Mouse (Mus musculus): ENCODE data around the gene Ssxb5. TPM values are rescaled to one million over a fixed set of nuclear protein-coding genes. Genes with fewer than 3 reads are reported as not detected.

Gene Ssxb5
- polyA plus RNA-seq (2012; rRNA removed; ENCODE audit: low replicate concordance), result not detected in 2 replicates

DNA sequence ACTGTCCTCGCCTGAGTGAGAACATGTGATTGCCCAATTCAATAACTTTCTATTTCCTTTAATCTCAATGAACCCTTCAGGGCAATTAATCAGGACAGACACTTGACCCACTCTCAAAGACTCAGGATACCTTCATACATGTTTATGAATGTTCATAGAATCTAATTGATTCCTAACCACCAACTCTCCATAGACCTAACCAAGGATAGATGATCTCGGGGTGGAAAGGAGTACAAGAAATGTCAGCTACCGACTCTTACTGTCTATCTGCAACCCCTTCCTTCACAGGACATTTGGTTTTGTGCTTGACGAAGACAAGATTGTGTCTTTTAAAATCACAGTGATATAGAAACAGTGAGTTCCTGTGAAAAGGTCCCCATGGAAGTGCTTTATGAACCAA lies at the start of gene Ssxb5:
Ssxb5 (plus strand) TSS at position 301 of the 400 bp plus-strand sequence.

DNA sequence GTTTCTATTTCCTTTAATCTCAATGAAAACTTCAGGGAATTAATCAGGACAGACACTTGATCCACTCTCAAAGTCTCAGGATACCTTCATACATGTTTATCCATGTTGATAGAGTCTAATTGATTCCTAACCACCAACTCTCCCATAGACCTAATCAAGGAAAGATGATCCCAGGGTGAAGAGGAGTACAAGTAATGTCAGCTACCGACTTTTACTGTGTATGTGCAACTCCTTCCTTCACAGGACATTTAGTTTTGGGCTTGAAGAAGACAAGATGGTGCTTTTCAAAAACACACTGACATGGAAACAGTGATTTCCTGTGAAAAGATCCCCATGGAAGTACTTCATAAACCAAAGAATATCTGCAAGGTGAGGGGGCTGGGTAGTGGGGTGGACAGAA lies 40.2 kb downstream of the Ssxb5 start, which contains the start of gene Gm6592:
Gm6592 (plus strand) TSS at position 301 of the 400 bp plus-strand sequence.

Other genes with a start within 250 kb of the Ssxb5 start
- gene Ssxb3, start 211.9 kb upstream of the Ssxb5 start, polyA plus RNA-seq (2012; rRNA removed; ENCODE audit: low replicate concordance), result not detected in 2 replicates
- gene Ssxb8, start 112.8 kb upstream of the Ssxb5 start, polyA plus RNA-seq (2012; rRNA removed; ENCODE audit: low replicate concordance), result not detected in 2 replicates
- gene Ssx9, start 55.3 kb upstream of the Ssxb5 start, polyA plus RNA-seq (2012; rRNA removed; ENCODE audit: low replicate concordance), result not detected in 2 replicates
- gene Gm6592, start 40.3 kb downstream of the Ssxb5 start, polyA plus RNA-seq (2012; rRNA removed; ENCODE audit: low replicate concordance), result not detected in 2 replicates
- not detected in 2 replicates for gene Gm5751, start 70.6 kb downstream of the Ssxb5 start, polyA plus RNA-seq (2012; rRNA removed; ENCODE audit: low replicate concordance)
- gene B630019K06Rik, start 88.7 kb downstream of the Ssxb5 start, polyA plus RNA-seq (2012; rRNA removed; ENCODE audit: low replicate concordance), result 1.5 and 1.9 TPM in 2 replicates
- not detected in 2 replicates for gene Fthl17b, start 159.3 kb downstream of the Ssxb5 start, polyA plus RNA-seq (2012; rRNA removed; ENCODE audit: low replicate concordance)
- gene Fthl17c, start 172.9 kb downstream of the Ssxb5 start, polyA plus RNA-seq (2012; rRNA removed; ENCODE audit: low replicate concordance), result not detected in 2 replicates
- gene Fthl17d, start 183.1 kb downstream of the Ssxb5 start, polyA plus RNA-seq (2012; rRNA removed; ENCODE audit: low replicate concordance), result not detected in 2 replicates
- not detected in 2 replicates for gene Fthl17e, start 229.8 kb downstream of the Ssxb5 start, polyA plus RNA-seq (2012; rRNA removed; ENCODE audit: low replicate concordance)